Mouse (Mus musculus): ENCODE data around the gene Metap2.

- no peak for TF ChIP-seq POLR2A (IDR thresholded peaks at IDR 0.05; ENCODE audit: borderline replicate concordance, control insufficient read depth, low read depth, low read length)
- no peak for TF ChIP-seq CTCF (IDR thresholded peaks at IDR 0.05; ENCODE audit: control insufficient read depth, insufficient read depth, low read length)
These were observed 37.1 kb upstream of the Metap2 start for GRCm38 (mm10) chr10:93933980-93934379.
